Mouse (Mus musculus) heart, postnatal 4 days (tissue): Measurements from ENCODE around the gene Gm42957. TPM values are rescaled to one million over a fixed set of nuclear protein-coding genes. Genes with fewer than 3 reads are reported as not detected.
"Not testable (repeated sequence)": the region's sequence is repeated elsewhere in the genome, so short reads cannot be mapped to it uniquely, and the experiment has no call there.

ENCODE experiments used
- DNase-seq: peaks from one replicate; pipeline ENCODE4 v3.0.0; 2021
- total RNA-seq, 2 experiments: library from RNA; stranded (reverse); gene quantifications; 2 replicates each; pipeline ENCODE4 v1.2.3; 2021

Gm42957 gene
- total RNA-seq, 2 experiments from 2014 or later = 0.18 to 0.21 TPM

DNA sequence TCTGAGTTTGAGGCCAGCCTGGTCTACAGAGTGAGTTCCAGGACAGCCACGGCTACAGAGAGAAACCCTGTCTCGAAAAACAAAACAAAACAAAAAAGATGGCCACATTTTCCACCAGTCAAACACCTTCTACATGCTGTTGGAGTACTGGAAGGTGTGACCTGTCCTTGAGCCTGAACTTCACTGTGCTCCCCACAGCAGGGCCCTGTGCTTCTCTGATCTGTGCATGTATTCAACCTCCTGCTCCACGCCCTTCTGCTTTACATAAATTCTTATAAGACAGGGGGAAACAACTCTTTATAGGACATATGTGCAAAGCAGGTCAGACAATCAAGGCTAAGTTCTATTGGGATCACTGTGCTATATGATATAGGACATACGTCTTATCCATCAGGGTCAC is 12.1 kb upstream of the Gm42957 start:
- no peak for DNase-seq

DNA sequence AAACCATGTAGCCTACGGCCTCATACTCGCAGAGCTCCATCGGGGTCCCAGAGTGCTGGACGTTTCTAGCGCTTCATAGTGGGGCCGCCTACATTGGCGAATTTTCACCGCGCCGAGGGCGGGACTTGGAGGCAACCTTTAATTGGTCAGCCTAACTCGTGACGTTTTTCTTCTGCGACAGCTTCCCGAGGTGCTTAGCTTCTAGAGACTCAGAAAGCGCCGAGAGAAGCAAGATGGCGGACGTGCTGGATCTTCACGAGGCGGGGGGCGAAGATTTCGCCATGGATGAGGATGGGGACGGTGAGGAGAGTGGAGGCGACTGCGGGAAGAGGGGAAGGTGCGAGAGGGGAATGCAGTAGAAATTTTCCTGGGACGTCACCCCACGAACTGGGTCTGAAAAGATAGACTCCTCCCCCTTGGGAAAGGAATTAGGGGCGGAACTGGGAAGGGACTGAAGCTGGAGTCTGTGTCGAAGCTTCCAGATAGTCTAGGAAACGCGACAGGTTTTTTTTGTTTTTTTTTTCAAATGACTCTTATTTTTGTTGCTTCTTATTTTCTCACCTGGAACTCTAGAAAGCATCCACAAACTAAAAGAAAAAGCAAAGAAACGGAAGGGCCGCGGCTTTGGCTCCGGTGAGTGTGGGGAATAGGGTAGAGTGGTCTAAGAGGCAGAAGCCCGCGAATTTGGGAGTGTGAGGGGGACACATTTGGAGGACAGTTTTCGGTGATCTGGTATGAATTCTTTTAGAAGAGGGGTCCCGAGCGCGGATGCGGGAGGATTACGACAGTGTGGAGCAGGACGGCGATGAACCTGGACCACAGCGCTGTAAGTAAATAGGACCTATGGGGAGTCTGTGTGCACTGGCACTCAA is 5.3 kb upstream of the Gm42957 start, which contains the start of gene Rbm8a:
Rbm8a (plus strand) TSS at position 205 of the 872 bp plus-strand sequence.
- DNase-seq = peak; percentile 97

DNA sequence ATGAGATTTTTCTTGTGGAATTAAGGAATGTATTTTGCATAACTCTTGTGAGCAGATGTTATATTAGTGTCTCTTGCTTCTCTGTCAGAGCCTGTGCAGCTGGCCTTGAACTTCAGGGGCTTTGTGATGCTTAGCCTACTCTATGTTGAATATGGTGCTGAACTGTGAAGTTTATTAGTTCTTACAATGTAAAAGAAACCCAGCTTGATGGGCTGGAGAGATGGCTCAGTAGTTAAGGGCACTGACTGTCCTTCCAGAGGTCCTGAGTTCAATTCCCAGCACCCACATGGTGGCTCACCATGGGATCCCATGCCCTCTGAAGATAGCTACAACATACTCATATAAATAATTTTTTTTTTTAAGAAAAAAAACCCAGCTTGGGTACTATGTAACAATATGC is 3.2 kb upstream of the Gm42957 start:
- no peak for DNase-seq

DNA sequence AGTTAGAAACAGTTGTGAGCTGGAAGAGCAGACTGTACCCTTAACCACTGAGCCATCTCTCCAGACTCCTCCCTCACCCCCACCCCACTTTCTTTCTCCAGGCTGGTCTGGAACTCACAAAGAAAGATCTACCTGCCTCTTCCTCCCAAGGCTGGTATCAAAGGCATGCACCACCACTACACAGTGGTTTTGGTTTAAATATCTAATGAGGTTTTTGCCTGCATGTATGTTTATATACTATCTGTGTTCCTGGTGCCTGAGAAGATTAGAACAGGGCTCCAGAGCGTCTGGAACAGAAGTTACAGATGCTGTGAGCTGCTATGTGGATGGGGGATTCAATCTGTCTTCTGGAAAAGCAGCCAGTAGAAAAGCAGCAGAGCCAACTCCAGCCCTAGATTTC is 1.3 kb upstream of the Gm42957 start:
- no peak for DNase-seq

DNA sequence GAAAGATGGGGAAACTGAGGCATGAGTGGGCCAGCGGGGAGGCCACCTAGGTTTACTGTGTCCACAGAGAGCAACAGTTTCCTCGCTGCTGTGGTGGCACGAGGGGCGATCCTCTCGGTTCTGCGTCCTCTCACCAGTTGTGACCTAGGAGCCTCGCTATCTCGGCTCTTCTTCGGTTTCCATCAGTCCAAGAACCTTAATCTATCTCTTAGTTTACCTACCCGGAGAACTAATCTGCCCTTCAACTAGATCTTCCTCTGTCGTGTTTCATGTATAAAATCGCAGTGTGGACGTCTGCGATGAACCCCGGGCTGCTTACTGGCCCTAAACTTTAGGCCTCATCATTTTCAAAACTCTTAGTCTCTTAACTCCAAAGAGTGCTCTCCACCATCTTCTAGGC is 632 bp downstream of the Gm42957 start:
- no peak for DNase-seq

DNA sequence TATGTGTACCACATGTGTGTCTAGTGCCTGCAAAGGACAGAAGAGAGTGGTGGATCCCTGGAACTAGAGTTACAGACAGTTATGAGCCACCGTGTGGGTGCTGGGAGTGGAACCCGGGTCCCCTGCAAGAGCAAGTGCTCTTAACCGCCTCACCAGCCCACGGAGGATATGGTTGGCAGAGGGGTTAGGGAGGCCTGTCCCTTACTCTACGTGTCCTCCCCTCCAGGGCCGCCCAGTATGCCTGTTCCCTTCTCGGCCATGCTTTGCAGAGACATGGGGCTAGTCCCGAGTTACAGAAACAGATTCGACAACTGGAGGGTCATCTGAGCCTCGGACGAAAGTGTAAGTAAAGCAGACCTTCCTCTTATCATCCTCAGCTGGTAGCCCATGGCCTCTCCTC is 1.2 kb downstream of the Gm42957 start:
- DNase-seq = no peak

DNA sequence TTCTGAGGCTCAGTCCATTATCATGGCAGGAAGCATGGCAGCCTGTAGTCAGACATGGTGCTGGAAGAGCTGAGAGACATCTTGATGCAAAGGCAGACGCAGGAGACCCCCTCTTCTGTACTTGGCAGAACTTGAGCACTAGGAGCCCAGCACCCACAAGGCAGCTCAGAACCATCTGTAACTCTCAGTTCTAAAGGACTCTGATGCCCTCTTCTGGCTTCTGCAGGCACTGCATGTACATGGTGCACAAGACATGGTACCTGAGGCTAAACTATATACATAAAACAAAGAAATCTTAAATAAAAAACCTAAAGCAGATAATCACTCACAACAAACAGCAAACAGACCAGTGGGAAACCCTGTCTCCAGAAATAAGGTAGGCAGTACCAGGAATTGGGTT is 3.9 kb downstream of the Gm42957 start:
- DNase-seq = peak; percentile 69

DNA sequence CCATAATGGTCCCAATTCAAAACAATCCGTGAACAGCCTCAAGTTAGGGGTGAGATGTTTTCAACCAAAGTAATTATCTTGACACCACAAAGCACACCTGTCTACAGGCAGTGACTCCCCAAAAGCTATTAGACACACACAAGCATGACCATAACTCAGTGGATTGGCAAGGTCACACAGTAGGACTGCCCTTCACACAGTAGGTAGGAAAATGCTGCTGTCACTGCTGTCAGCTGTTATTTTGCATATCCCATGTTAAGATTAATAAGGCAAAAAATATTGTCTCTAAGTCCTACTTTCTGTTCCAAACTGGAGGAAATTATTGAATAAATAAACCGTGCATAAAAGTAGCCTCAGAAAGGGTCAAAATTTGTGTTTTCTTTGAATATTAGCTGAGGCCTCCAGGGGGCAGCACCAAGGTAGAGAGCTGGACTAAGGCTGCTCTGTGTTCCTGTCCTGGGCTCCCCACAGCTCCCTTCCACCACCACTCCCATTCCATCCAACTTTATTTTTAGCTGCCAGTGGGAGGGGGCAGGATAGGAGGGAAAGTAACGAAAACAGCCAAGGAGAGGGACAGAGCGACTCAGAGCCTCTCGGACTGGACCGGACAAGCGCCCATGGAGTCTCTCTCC is 9.9 kb downstream of the Gm42957 start, which contains the start of gene Itga10:
Itga10 (plus strand) TSS at position 567 of the 632 bp plus-strand sequence.
- DNase-seq = peak; percentile 65

DNA sequence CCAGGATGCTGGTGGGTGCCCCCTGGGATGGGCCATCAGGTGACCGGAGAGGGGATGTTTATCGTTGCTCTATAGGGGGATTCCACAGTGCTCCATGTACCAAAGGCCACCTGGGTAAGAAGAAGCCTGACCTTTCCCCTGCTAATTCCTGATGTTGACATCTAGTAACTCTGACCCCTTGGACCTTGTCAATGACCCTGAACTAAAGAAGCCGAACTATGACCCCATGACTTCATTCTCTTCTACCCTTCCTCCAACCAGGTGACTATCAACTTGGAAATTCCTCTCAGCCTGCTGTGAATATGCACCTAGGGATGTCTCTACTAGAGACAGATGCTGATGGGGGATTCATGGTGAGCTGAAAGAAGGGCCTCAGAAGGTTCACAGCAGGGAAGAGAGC is 12.1 kb downstream of the Gm42957 start:
- no peak for DNase-seq

DNA sequence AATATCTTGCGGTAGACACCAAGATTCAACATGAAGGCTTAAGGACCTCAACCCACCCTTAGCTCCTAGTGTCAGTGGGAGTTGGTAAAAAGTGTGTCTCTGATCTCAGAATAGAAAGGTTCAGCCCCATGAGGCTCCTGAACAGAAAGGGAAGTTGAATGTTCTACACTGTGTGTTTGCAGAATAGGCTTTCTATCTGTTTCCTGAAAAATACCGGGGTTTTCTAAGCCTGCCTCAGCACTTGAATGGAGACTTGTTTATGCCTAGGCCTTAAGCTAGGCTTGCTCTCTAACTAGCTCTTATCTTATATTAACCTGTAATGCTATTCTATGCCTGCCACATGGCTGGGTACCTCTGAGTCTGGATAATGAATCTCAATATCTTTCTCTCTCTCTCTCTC is 25.6 kb downstream of the Gm42957 start:
- DNase-seq = no peak

DNA sequence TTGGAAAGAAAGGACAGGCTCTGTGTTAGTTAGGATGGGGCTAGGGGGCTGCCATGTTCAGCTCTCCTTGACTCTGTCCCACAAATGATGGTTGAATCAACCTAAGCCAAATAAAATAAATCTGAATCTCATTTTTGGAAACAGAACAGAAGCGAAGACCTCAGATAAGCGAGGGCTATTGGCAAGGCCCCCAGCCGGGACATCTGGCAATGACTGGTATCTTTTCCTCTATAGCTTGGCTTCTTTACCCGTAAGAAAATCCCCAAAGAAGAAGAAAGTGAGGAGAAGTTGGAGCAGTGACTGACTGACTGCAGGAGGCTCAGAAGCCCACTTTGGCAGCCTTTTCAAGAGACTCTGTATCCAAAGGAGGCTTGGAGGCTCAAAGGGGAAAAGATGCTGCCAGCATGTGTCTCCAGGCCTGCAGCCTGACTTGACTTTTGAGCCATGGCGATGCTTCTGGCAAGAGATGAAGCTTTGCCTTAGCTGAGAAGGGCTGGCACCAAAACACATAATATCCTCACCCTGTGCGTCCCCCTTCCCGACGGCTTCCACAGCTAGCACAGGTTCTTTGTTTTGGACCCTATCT is 27.6 kb downstream of the Gm42957 start:
- peak; percentile 31 for DNase-seq

DNA sequence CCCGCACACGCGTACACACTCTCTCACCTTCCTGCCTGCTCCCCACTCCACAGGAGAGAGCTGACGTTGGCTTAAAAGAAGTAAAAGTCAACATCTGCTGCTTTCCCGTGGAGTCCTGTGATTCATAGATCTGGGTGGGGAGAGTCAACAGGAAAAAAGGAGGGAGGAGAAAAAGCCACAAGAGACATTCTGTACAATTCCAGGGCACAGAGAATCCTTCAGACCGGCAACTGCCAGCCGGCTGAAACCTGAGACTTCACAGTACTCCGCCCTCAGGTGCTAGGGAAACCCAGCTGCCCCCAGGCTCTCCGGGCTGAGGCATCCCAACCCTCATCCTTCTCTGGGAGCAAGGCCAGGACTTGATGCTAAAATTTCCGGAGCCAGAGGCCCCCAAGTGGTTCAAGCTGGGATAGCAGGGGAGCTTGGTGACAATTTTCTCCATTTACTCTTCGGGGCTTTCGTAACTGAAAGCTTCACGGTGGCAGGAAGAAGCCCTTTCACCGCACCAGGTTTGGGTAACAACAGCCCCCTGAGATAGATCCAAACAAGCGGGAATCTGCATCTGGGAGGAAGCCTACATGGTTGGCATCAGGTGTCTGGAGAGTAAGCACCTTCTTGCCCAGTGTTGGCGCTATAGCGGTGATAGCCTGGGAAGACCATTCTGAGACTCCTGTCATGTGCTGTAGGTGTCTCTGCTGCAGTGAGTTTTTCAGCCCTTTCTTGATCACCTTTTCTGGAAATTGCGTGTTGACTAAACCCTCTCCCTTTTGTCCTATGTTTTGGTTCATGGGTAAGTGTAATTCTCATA is 28.4 kb downstream of the Gm42957 start:
- peak; percentile 91 for DNase-seq

DNA sequence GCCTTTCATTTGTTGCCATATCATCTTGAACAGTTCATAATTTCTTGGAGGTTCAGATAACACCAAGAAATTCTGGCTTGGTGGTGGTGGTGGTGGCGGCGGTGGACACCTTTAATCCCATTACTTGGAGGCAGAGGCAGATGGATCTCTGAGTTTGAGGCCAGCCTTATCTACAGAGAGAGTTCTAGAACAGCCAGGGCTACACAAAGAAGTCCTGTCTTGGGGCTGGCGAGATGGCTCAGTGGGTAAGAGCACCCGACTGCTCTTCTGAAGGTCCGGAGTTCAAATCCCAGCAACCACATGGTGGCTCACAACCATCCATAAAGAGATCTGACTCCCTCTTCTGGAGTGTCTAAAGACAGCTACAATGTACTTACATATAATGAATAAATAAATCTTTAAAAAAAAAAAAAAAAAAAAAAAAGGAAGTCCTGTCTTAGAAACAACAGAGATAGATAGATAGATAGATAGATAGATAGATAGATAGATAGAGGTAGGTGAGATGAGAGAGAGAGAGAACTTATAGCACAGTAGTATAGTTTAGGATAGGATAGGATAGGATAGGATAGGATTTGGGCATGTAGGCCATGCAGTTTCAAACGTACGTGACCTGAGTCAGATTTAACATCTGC is 30.6 kb downstream of the Gm42957 start:
- not testable (repeated sequence) for DNase-seq

DNA sequence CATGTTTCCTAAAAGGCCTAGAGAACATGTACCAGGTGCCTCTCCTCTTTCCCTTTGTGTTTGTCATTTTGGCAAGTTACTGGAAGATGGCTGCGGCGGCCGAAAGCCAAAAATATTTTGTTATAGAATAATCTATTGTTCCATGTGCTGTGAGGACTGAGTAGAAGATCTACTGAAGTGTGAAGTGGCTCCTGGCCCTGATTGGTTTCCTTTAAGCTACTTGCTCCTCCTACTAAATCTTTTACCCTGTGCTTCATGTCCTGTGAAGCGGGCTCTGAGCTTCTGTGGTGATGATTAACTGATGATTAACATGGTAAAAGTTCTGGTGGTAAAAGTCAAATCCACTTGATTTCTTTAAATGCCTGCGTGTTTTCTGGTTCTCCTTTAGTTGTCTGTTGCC is 31.6 kb downstream of the Gm42957 start:
- DNase-seq = no peak

DNA sequence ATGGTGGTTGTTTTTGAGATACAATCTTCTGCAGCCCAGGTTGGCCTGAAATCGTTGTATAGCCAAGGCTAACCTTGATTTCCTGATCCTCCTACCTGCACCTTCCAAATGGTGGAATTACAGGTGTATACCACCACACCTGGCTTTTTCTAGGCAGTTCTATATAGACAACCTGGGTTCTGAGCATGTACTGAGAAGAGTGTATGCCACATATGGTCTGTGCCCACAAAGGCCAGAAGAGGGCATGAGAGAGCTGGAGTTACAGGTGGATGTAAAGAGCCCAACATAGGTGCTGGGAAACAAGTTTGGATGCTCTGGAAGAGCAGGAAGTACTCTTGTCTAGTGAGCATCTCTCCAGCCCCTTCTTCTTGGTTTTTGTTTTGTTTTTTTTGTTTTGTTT is 32.0 kb downstream of the Gm42957 start:
- DNase-seq = peak; percentile 18

DNA sequence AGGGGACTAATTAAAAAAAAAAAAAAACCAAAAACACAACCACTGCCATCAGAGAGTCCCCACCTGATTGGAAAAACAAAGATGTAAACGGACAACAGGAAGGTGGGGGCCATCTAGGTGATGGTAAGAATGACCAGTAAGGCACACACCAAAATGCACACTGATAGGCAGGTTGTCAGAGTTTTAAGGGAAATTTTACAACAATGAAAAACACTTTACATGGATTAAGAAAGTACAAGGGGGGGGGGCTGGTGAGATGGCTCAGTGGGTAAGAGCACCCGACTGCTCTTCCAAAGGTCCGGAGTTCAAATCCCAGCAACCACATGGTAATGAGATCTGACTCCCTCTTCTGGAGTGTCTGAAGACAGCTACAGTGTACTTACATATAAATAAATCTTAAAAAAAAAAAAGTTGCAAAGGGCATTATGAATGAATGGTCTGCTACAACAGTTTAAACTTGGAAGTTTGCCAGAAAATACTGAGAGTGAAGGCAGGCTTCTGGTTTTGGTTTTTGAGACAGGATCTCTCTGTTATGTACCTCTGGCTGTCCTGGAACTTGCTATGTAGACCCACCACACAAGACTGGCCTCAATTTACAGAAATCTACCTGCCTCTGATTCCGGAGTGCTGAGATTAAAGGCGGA is 33.3 kb downstream of the Gm42957 start:
- no peak for DNase-seq

DNA sequence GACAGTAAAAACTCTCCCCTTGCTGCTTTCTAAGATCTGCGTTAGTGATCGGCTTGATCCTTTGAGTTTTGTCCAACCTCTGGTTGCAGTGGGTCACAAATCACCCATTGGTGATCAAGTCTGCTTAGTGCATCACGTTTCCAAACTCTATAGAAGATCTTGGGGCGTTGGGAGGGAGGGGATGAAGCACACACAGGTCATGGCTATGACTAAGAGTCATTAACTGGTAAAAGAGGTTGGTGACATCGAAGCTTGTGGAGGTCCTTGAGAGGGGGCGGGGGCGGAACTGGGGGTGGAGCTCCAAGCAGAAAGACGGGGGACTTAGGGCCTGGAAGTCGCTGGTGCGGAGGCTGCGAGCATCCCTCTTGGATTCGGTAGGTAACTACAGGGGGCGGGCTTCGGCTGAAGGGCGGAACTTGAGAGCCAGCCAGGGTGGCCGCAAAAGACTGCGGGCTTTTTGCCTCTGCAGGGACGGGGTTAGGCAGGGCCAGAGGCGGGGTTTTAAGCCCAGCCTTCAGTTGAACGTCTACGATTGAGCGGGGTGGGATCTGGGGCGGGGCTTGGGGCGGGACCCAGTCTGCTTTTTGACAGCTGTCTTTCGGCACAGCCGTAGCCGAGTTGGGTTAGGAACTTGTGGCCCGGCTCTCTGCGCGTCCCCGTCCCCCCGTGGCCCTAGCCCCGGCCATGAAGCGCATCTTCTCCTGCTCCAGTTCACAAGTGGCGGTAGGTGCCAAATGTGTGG is 34.6 kb downstream of the Gm42957 start, which contains the start of gene Ankrd35:
Ankrd35 (plus strand) TSS at position 405 of the 742 bp plus-strand sequence.
- peak; percentile 77 for DNase-seq

DNA sequence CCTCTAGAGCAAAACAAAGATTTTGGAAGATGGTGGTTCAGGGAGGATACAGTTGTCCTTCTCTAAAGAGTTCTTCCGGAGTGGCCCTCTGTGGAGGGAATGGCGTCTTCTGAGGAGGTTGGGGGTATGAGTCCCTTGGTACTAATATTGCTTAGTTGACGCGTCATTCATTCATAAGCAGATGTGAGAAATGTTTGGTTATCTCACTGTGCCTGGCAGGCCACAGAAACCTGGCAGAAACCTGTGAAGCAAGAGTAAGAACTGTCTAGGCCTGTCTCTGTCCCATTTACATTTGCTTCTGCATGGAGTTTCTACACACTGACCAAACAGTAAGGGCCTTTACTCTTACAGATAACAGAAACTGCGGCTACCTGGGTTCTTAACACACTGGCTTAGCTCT is 36.2 kb downstream of the Gm42957 start:
- no peak for DNase-seq

DNA sequence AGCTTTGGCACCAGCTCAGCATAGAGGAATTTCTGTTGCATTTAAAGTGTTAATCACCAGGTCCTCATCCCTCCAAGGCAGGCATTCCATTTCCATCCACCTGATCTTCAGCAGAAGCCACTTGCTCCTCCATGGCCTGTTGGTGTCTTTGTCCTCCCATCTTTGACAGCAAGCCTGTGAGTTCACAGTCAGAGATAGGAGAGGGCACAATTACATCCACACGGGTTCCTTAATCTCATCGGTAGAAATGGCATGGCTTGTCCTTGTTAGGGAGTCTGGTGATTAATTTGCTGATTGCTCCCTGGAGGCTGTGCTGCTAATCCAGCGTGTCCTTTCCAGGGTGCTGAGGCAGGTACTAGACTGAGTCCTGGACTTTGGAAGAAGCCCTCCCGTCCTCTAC is 38.2 kb downstream of the Gm42957 start:
- DNase-seq = no peak

DNA sequence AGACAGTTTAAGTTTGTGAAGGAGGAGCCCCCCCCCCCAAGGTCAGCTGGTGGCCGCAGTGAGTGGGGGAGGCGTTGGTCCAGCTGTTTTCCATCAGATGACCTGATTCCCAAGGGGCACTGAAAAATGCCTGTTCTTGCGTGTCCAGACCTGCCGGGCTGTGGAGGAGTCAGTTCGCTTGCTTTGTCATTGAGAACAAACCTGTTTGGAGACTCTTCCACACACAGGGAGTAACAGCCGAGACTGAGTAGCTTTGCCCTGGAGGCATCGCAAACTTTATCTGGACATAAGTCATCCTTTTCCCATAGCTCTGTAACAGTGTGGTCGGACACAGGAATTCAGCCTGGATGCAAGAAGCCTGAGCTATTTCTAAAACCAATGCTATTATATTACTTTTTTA is 39.2 kb downstream of the Gm42957 start:
- peak; percentile 18 for DNase-seq

DNA sequence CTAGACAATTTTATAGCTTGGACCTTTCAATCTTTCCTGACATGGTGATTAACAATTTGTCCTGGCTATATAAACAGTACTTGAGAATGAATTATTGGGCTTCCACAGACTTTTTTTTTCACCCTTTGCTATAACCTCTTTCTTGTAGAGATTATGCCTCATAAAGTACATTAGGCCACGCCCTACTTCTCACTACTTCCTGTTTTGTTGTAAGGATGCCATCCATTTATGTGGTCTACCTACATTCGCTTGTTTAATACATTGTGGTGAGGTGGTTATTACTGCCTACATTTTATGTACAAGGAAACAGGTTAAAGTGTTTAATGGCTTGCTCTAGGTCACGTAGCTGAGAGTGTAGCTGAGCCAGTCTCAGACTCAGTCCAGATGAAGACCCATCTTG is 39.9 kb downstream of the Gm42957 start:
- no peak for DNase-seq
